Mouse (Mus musculus): Measurements from ENCODE around the gene Gm20388. TPM values are rescaled to one million over a fixed set of nuclear protein-coding genes. Genes with fewer than 3 reads are reported as not detected.

Gm20388 gene
- polyA plus RNA-seq, 1 experiment from 2014 or later, result 1.4 TPM

DNA sequence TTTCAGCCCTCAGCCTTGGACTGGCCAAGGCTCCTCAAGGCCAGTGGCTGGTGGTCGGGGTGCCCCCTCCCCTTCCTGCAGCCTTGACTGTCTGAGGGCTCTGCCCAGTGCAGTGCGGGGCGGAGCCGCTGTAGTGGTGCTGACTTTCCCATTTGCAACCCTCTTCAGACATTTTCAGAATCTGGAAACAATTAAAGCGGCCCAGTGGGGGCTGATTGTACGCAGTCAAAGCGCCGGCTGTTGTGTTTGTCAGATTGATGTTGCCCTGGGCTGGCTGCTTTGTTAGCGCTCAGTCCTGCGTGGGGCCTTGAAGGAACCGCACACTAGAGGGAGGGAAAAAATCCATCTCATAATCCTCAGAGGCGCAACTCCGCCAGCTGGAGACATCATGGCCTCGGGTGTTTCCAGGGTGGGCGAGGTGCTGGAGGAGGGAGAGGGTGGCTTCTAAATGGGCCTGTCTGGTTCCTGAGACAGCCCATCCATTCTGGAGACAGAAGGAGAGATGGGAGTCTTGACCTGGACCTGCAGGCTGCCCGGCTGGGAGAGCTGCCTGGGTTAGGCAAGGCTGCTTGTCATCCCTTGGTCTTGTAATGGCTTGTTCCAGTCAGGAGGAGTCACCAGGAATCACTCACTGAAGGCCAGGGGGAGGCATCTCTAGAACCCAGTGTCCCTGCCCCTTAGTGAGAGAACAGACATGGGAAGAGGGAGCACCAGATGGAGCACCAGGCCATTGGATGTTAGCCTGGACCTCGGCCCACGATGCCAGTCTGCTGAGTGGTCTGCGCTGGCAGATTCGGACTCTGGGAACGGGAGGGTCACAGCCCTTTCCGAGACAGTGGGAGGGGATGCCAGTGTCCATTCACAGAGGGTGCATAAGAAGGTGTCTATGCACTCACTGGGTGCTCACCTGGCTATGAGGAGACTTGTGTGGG lies 388.2 kb downstream of the Gm20388 start:
- 79% methylated on average over 22 of the region's 22 CpGs for WGBS (ENCODE audit: insufficient replicate concordance)
- H3K27ac ChIP-seq (ENCODE audit: low read length), result no peak overlapping the region
- no peak for ATAC-seq (ENCODE audit: low read depth)

DNA sequence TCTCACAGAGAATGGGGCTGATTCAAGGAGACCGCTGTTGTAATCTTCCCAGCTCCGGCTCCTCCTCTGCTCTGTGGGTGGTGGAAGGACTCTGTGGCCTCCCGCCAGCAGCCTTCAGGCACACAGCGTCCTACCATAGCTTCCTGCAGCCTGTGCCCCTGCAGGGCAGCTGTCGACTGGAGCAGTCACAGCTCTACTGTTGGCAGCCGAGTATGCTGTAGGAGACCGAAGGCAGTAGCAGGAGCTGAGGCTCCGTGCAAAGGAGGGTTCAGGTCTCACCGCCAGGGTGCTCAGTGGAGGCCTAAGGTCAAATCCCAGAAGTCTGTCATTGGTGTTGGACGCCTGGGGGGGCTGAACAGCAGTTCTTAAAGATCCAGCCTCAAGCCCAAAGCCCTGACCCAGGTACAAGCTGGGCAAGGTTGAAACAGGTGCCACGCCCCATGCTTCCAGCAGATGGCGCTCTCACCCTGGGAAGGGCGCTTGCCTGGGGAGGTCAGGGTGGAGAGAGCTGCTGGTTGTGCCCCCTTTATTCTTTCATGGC lies 390.0 kb downstream of the Gm20388 start:
- 11% methylated on average over 13 of the region's 13 CpGs for WGBS (ENCODE audit: insufficient replicate concordance)
- Histone ChIP-seq H3K4me3 (ENCODE audit: low read depth, low read length) (peak overlapping the region; percentile 7; the same call in 1 of the 2 replicates), H3K9me3 (replicated peaks; ENCODE audit: control insufficient read depth, low read length) (no peaks in the 10 kb centered on the region)

More for the DNA sequence above, 388.2 kb downstream of the Gm20388 start:
- Histone ChIP-seq H3K4me3 (ENCODE audit: low read depth, low read length) (no peak overlapping the region), H3K4me1 (ENCODE audit: control insufficient read depth, low read depth, low read length) (peaks cover 36% of the 10 kb centered on the region), H3K36me3 (ENCODE audit: control insufficient read depth, insufficient read depth) (no peaks in the 10 kb centered on the region), H3K4me2 (ENCODE audit: low read depth, low read length) (no peak overlapping the region), H3K9me3 (replicated peaks; ENCODE audit: control insufficient read depth, low read length) (no peaks in the 10 kb centered on the region), H3K27me3 (ENCODE audit: control insufficient read depth, insufficient read depth, low read depth, low read length) (no peaks in the 10 kb centered on the region), H3K9ac (ENCODE audit: low read depth, low read length) (no peak overlapping the region)

DNA sequence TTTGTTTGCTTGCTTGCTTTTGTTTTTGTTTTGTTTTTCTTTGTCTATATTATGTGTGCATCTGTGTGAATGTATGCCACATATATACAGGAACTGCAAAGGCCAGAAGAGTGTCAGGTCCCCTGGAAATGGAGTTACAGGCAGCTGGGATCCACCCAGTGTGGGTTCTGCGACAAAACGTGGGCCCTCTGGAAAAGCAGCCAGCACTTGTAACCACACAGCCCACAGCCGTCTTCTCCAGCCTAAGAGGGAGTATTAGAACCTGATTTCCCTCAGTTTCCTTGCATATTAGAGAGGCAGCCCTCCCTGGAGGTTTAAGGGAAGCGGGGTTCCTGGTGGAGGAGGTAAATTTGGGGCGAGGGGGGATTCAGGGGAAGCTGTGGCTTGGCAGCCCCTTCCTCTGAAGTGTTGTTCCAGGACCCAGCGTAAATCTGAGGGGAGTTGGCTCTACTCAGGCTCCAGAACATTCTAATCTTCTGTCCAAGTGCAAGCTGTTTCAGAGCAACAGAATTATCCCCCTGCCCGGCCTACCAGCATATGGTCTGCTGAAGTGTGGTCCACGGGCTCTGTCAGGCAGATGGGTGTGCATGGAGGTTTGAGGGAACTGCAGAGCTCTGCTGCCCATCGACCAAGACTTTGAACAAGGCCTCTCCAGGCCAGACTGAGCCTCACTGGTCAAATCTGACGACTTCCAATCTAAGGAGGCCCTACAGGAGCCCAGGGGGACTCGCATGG lies 392.5 kb downstream of the Gm20388 start:
- no peak overlapping the region for H3K4me3 ChIP-seq (ENCODE audit: low read depth, low read length)
- H3K4me2 ChIP-seq (ENCODE audit: low read depth, low read length), result no peak overlapping the region
- 60% methylated on average over 11 of the region's 11 CpGs for WGBS (ENCODE audit: insufficient replicate concordance)

More for the DNA sequence above, 390.0 kb downstream of the Gm20388 start:
- peaks cover 18% of the 10 kb centered on the region for H3K4me1 ChIP-seq (ENCODE audit: control insufficient read depth, low read depth, low read length)
- H3K36me3 ChIP-seq (ENCODE audit: control insufficient read depth, insufficient read depth), result no peaks in the 10 kb centered on the region
- 0 out of 2 replicates have a peak overlapping the region, but pooled peaks have one; percentile 29 for H3K27ac ChIP-seq (ENCODE audit: low read length)
- peak overlapping the region; percentile 34 for H3K4me2 ChIP-seq (ENCODE audit: low read depth, low read length)
- peak overlapping the region; percentile 54 for H3K9ac ChIP-seq (ENCODE audit: low read depth, low read length)
- peak; percentile 63 for ATAC-seq (ENCODE audit: low read depth)
- no peaks in the 10 kb centered on the region for H3K27me3 ChIP-seq (ENCODE audit: control insufficient read depth, insufficient read depth, low read depth, low read length)

DNA sequence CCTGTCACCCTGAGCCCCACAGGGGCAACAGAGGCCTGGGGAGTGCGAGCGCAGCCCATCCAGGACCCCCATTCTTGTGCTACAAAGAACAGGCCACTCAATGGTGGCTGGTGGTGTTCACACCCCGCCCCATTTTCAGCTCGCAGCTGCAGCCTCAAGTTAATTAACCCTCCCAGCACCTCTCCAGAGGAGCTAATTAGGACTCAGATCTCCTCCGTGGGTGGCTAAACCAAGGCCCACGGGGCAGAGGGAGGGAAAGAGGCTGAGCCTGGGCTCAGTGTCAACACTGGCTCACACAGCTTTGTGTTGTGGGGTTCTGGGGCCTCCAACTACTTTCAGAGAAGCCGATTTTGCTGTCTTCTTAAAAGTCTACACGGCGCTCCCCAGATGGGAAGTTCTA lies 393.5 kb downstream of the Gm20388 start:
- H3K27me3 ChIP-seq (ENCODE audit: control insufficient read depth, insufficient read depth, low read depth, low read length), result peaks cover 14% of the 10 kb centered on the region
- H3K27ac ChIP-seq (ENCODE audit: low read length), result no peak overlapping the region
- no peak overlapping the region for H3K9ac ChIP-seq (ENCODE audit: low read depth, low read length)
- H3K9me3 ChIP-seq (replicated peaks; ENCODE audit: control insufficient read depth, low read length), result no peaks in the 10 kb centered on the region
- no peaks in the 10 kb centered on the region for H3K36me3 ChIP-seq (ENCODE audit: control insufficient read depth, insufficient read depth)
- no peak overlapping the region for H3K4me3 ChIP-seq (ENCODE audit: low read depth, low read length)
- 73% methylated on average over 9 of the region's 9 CpGs for WGBS (ENCODE audit: insufficient replicate concordance)
- H3K4me1 ChIP-seq (ENCODE audit: control insufficient read depth, low read depth, low read length), result peaks cover 7% of the 10 kb centered on the region
- H3K4me2 ChIP-seq (ENCODE audit: low read depth, low read length), result no peak overlapping the region
- no peak for ATAC-seq (ENCODE audit: low read depth)

More for the DNA sequence above, 392.5 kb downstream of the Gm20388 start:
- H3K9ac ChIP-seq (ENCODE audit: low read depth, low read length), result no peak overlapping the region
- no peak for ATAC-seq (ENCODE audit: low read depth)
- no peaks in the 10 kb centered on the region for H3K9me3 ChIP-seq (replicated peaks; ENCODE audit: control insufficient read depth, low read length)
- no peak overlapping the region for H3K27ac ChIP-seq (ENCODE audit: low read length)
- no peaks in the 10 kb centered on the region for H3K36me3 ChIP-seq (ENCODE audit: control insufficient read depth, insufficient read depth)
- peaks cover 7% of the 10 kb centered on the region for H3K4me1 ChIP-seq (ENCODE audit: control insufficient read depth, low read depth, low read length)
- peaks cover 12% of the 10 kb centered on the region for H3K27me3 ChIP-seq (ENCODE audit: control insufficient read depth, insufficient read depth, low read depth, low read length)

DNA sequence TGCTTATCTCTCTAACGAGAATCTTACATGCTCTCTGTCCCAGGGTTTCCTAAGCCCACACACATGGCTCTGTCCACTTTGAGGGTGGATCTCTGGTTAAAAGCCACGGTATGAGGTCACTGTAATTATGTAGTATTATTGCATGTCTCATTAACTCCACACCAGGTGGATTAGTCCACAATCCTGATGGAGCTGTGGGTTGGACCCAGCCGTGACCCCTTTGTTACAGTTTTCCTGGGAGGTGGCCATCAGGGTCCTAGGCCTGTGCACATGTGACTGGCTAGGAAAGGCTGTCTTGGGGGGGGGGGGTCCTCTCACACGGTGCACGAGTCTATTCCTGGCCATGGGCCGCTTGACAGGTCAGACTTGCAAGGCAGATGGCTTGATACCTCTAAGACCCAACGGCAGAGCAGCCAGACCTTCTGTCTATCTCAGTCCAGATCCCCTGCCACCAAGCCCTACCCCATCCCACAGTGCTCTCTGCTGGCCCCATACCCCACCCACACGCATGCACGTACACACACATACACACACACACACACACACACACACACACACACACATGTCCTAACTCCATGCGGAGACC lies 395.3 kb downstream of the Gm20388 start:
- 73% methylated on average over 10 of the region's 10 CpGs for WGBS (ENCODE audit: insufficient replicate concordance)
- H3K4me2 ChIP-seq (ENCODE audit: low read depth, low read length), result no peak overlapping the region
- no peak overlapping the region for H3K4me3 ChIP-seq (ENCODE audit: low read depth, low read length)
- H3K36me3 ChIP-seq (ENCODE audit: control insufficient read depth, insufficient read depth), result no peaks in the 10 kb centered on the region
- no peak overlapping the region for H3K27ac ChIP-seq (ENCODE audit: low read length)
- ATAC-seq (ENCODE audit: low read depth), result no peak
- H3K9me3 ChIP-seq (replicated peaks; ENCODE audit: control insufficient read depth, low read length), result no peaks in the 10 kb centered on the region
- peaks cover 15% of the 10 kb centered on the region for H3K27me3 ChIP-seq (ENCODE audit: control insufficient read depth, insufficient read depth, low read depth, low read length)
- H3K9ac ChIP-seq (ENCODE audit: low read depth, low read length), result no peak overlapping the region
- no peaks in the 10 kb centered on the region; the same call in none of the 2 replicates for H3K4me1 ChIP-seq (ENCODE audit: control insufficient read depth, low read depth, low read length)

DNA sequence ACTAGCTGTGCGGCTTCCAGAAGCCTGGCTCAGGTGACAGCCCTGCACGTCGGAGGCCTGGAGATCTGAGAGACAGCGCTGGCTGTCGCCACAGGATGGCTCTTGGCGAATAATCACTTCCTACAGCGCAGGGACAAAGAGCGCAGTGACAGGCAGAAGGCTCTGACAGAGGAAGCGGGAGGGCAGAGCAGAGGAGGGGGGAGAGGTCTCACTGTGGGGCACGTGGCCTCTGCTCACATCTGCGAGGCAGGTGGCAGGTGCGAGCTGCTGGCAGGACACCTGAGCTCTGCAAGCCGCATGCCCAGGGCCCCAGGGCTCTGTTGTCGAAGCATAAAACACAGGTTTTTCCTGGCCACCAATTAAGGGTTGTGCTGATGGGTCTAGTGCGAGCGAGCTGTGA lies 396.5 kb downstream of the Gm20388 start:
- no peak overlapping the region for H3K27ac ChIP-seq (ENCODE audit: low read length)
- H3K27me3 ChIP-seq (ENCODE audit: control insufficient read depth, insufficient read depth, low read depth, low read length), result peaks cover 15% of the 10 kb centered on the region
- H3K4me2 ChIP-seq (ENCODE audit: low read depth, low read length), result no peak overlapping the region
- no peaks in the 10 kb centered on the region for H3K9me3 ChIP-seq (replicated peaks; ENCODE audit: control insufficient read depth, low read length)
- H3K4me1 ChIP-seq (ENCODE audit: control insufficient read depth, low read depth, low read length), result no peaks in the 10 kb centered on the region; the same call in 1 of the 2 replicates
- H3K9ac ChIP-seq (ENCODE audit: low read depth, low read length), result no peak overlapping the region
- 8% methylated on average over 16 of the region's 16 CpGs for WGBS (ENCODE audit: insufficient replicate concordance)
- no peak for ATAC-seq (ENCODE audit: low read depth)
- no peaks in the 10 kb centered on the region for H3K36me3 ChIP-seq (ENCODE audit: control insufficient read depth, insufficient read depth)
- H3K4me3 ChIP-seq (ENCODE audit: low read depth, low read length), result no peak overlapping the region

DNA sequence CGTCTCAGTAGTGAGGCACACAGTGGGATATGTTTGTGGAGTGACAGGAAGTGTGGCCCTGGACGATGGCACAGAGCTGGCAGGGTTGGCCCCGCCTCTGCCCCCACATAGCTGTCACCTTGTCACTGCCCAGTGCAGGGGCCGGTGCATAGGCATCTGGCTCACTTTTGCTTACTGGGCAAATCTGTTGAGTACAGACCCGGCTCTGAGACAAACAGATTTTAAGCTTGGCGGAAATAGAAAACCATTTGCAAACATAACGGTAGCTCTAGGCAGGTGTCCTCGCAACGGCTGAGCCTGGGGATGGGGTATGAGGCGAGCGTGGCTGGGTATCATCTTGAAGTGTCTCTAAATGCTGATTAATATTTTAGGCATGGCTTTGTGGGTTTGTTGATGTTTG lies 396.9 kb downstream of the Gm20388 start:
- Histone ChIP-seq H3K4me1 (ENCODE audit: control insufficient read depth, low read depth, low read length) (no peaks in the 10 kb centered on the region; the same call in 1 of the 2 replicates), H3K27ac (ENCODE audit: low read length) (no peak overlapping the region), H3K36me3 (ENCODE audit: control insufficient read depth, insufficient read depth) (no peaks in the 10 kb centered on the region), H3K4me2 (ENCODE audit: low read depth, low read length) (no peak overlapping the region), H3K9ac (ENCODE audit: low read depth, low read length) (no peak overlapping the region), H3K4me3 (ENCODE audit: low read depth, low read length) (no peak overlapping the region), H3K9me3 (replicated peaks; ENCODE audit: control insufficient read depth, low read length) (no peaks in the 10 kb centered on the region), H3K27me3 (ENCODE audit: control insufficient read depth, insufficient read depth, low read depth, low read length) (peaks cover 15% of the 10 kb centered on the region)
- WGBS (ENCODE audit: insufficient replicate concordance), result 42% methylated on average over 11 of the region's 11 CpGs
- ATAC-seq (ENCODE audit: low read depth), result no peak

DNA sequence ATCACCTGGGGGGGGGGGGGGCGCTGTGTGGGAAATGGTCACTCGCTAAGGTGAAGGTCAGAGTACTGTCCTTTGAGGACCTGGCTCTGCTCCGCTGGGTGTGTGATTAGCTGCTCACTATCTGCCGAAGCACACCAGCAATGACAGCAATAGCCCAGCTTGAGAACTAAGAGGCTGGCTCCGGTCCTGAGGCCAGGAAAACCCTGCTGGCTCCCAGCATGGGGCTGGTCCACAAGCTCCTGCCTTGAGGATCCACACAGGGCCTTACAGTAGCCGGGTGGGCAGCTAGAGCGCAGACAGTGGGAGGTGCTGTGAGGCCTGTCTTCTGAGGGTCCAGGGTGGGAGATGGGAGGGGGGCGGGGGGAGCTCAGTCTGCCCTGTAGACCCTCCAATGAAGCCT lies 397.5 kb downstream of the Gm20388 start:
- Histone ChIP-seq H3K9ac (ENCODE audit: low read depth, low read length) (no peak overlapping the region), H3K4me3 (ENCODE audit: low read depth, low read length) (no peak overlapping the region), H3K36me3 (ENCODE audit: control insufficient read depth, insufficient read depth) (no peaks in the 10 kb centered on the region), H3K9me3 (replicated peaks; ENCODE audit: control insufficient read depth, low read length) (no peaks in the 10 kb centered on the region), H3K4me1 (ENCODE audit: control insufficient read depth, low read depth, low read length) (no peaks in the 10 kb centered on the region; the same call in 1 of the 2 replicates), H3K27ac (ENCODE audit: low read length) (no peak overlapping the region), H3K27me3 (ENCODE audit: control insufficient read depth, insufficient read depth, low read depth, low read length) (peaks cover 15% of the 10 kb centered on the region), H3K4me2 (ENCODE audit: low read depth, low read length) (no peak overlapping the region)
- no peak for ATAC-seq (ENCODE audit: low read depth)
- WGBS (ENCODE audit: insufficient replicate concordance), result 62% methylated on average over 8 of the region's 8 CpGs

All from liver, embryonic 16.5 days (tissue).